Mouse (Mus musculus) lung, postnatal 0 days (tissue): Measurements from ENCODE around the gene Sec11a. TPM values are rescaled to one million over a fixed set of nuclear protein-coding genes. Genes with fewer than 3 reads are reported as not detected.

Experiments used
- ATAC-seq: fragments of 200-750 bp; cut with Nextera tagmentation; 2 replicates; pipeline ENCODE4 v1.8.0; 2017; ENCODE audit warnings: moderate library complexity
- DNase-seq: peaks from one replicate; pipeline ENCODE4 v3.0.0-alpha.2; 2016; ENCODE audit warnings: low spot score
- H3K27ac ChIP-seq: fragments of 300-500 bp; sonication (generic); 2 replicates; pipeline ENCODE4 v1.5.1; 2014; ENCODE audit warnings: antibody characterized with exemption, mild to moderate bottlenecking, low read length, mixed read lengths
- H3K27me3 ChIP-seq: fragments of 300-500 bp; sonication (generic); replicated peaks from 2 replicates; pipeline ENCODE4 v1.6.1; 2014; ENCODE audit warnings: low read length, mixed read lengths; ENCODE audit not compliant: insufficient read depth
- H3K36me3 ChIP-seq: fragments of 300-500 bp; sonication (generic); 2 replicates; pipeline ENCODE4 v1.6.1; 2014; ENCODE audit warnings: low read length, mixed read lengths; ENCODE audit not compliant: insufficient read depth
- H3K4me1 ChIP-seq: fragments of 300-500 bp; sonication (generic); 2 replicates; pipeline ENCODE4 v1.6.1; 2014; ENCODE audit warnings: antibody characterized with exemption, low read depth, low read length, mixed read lengths; ENCODE audit not compliant: insufficient read depth
- H3K4me2 ChIP-seq: fragments of 300-500 bp; sonication (generic); replicated peaks from 2 replicates; pipeline ENCODE4 v1.6.1; 2014; ENCODE audit warnings: low read depth, mild to moderate bottlenecking, low read length, moderate library complexity, mixed read lengths
- H3K4me3 ChIP-seq: fragments of 300-500 bp; sonication (generic); 2 replicates; pipeline ENCODE4 v1.5.1; 2014; ENCODE audit warnings: low read depth, low read length
- H3K9ac ChIP-seq: fragments of 300-500 bp; sonication (generic); replicated peaks from 2 replicates; pipeline ENCODE4 v1.6.1; 2014; ENCODE audit warnings: low read depth, mild to moderate bottlenecking
- H3K9me3 ChIP-seq: fragments of 300-500 bp; sonication (generic); 2 replicates; pipeline ENCODE4 v1.6.1; 2016; ENCODE audit warnings: low read length, mixed read lengths
- CTCF ChIP-seq: IDR thresholded peaks from 2 replicates; pipeline ENCODE4 v1.5.1; 2016; ENCODE audit warnings: antibody characterized with exemption, mild to moderate bottlenecking
- EP300 ChIP-seq: IDR thresholded peaks from 2 replicates; pipeline ENCODE4 v1.6.1; 2016; ENCODE audit warnings: antibody characterized with exemption, mild to moderate bottlenecking, control low read depth
- WGBS: fragments of 180-500 bp; shearing (Covaris S2); extraction: QIAGEN DNeasy Blood & Tissue Kit; methylation state at CpG from one replicate; pipeline ENCODE4 v1.1.7; 2014; 5-methylcytosine and 5-hydroxymethylcytosine counted together
- polyA plus RNA-seq: library from polyadenylated mRNA; unstranded; fragments of >200 nt; fragmentation: Nextera tagmentation; extraction: Ambion mirVana; gene quantifications from 2 replicates; pipeline ENCODE4 v1.2.1, GENCODE M21; 2015

The Sec11a gene
- polyA plus RNA-seq, 1 experiment from 2014 or later: 172 TPM

GRCm38 (mm10) chr7:80865521-80865920 lies 82.1 kb downstream of the Sec11a start:
- Histone ChIP-seq H3K27ac (peak overlapping the region; percentile 51; the same call in 1 of the 2 replicates), H3K4me2 (no peak overlapping the region; the same call in 1 of the 2 replicates), H3K36me3 (no peaks in the 10 kb centered on the region), H3K4me1 (peaks cover 19% of the 10 kb centered on the region), H3K27me3 (no peaks in the 10 kb centered on the region), H3K9ac (no peak overlapping the region), H3K4me3 (no peak overlapping the region), H3K9me3 (no peaks in the 10 kb centered on the region)
- DNase-seq: no peak
- ATAC-seq: no peak
- whole genome bisulfite sequencing: 68% methylated on average over 7 of the region's 7 CpGs
- TF ChIP-seq EP300: no peak
- no peak for TF ChIP-seq CTCF

GRCm38 (mm10) chr7:80864831-80865230 lies 82.7 kb downstream of the Sec11a start:
- ATAC-seq (no peak), DNase-seq (peak; percentile 33)
- WGBS: 47% methylated on average over 8 of the region's 8 CpGs
- H3K27ac ChIP-seq: peak overlapping the region; percentile 51; the same call in 1 of the 2 replicates
- H3K36me3 ChIP-seq: no peaks in the 10 kb centered on the region
- H3K4me2 ChIP-seq: no peak overlapping the region
- TF ChIP-seq EP300 (no peak), CTCF (no peak)
- H3K9ac ChIP-seq: no peak overlapping the region
- H3K4me1 ChIP-seq: peaks cover 19% of the 10 kb centered on the region
- no peaks in the 10 kb centered on the region for H3K27me3 ChIP-seq
- no peak overlapping the region for H3K4me3 ChIP-seq
- H3K9me3 ChIP-seq: no peaks in the 10 kb centered on the region

- Histone ChIP-seq H3K4me2 (no peak overlapping the region), H3K27ac (no peak overlapping the region), H3K4me1 (peaks cover 19% of the 10 kb centered on the region), H3K4me3 (no peak overlapping the region), H3K9me3 (no peaks in the 10 kb centered on the region), H3K36me3 (no peaks in the 10 kb centered on the region), H3K9ac (no peak overlapping the region), H3K27me3 (no peaks in the 10 kb centered on the region)
- 48% methylated on average over 1 of the region's 1 CpGs for WGBS
- ATAC-seq (no peak), DNase-seq (no peak)
- no peak for TF ChIP-seq CTCF
- no peak for TF ChIP-seq EP300
Observed at GRCm38 (mm10) chr7:80864151-80864550, 83.4 kb downstream of the Sec11a start.

- Histone ChIP-seq H3K36me3 (no peaks in the 10 kb centered on the region), H3K4me3 (no peak overlapping the region), H3K4me2 (no peak overlapping the region), H3K9ac (no peak overlapping the region), H3K27ac (no peak overlapping the region), H3K27me3 (no peaks in the 10 kb centered on the region), H3K9me3 (no peaks in the 10 kb centered on the region), H3K4me1 (peaks cover 19% of the 10 kb centered on the region)
- no peak for ATAC-seq
- 81% methylated on average over 5 of the region's 5 CpGs for WGBS
- DNase-seq: no peak
- no peak for TF ChIP-seq CTCF
Observed at GRCm38 (mm10) chr7:80863520-80863919, 84.1 kb downstream of the Sec11a start.

- no peak overlapping the region for H3K27ac ChIP-seq
- no peak overlapping the region for H3K4me3 ChIP-seq
- no peak for TF ChIP-seq CTCF
- TF ChIP-seq EP300: no peak
- no peak overlapping the region for H3K4me2 ChIP-seq
- ATAC-seq: no peak
- H3K36me3 ChIP-seq: no peaks in the 10 kb centered on the region
- no peaks in the 10 kb centered on the region for H3K27me3 ChIP-seq
- whole genome bisulfite sequencing: 91% methylated on average over 2 of the region's 2 CpGs
- H3K9me3 ChIP-seq: no peaks in the 10 kb centered on the region
- H3K9ac ChIP-seq: no peak overlapping the region
- DNase-seq: no peak
- H3K4me1 ChIP-seq: peaks cover 19% of the 10 kb centered on the region
Observed at GRCm38 (mm10) chr7:80862475-80862874, 85.1 kb downstream of the Sec11a start.

- DNase-seq (peak; percentile 98), ATAC-seq (peak; percentile 98)
- WGBS: under 1% methylated on average over 39 of the region's 40 CpGs
- Histone ChIP-seq H3K27me3 (no peaks in the 10 kb centered on the region), H3K36me3 (no peaks in the 10 kb centered on the region), H3K4me3 (peak within 1 kb of the TSS; percentile 84), H3K9ac (peak within 1 kb of the TSS; percentile 66), H3K9me3 (no peaks in the 10 kb centered on the region), H3K4me1 (peaks cover 11% of the 10 kb centered on the region), H3K4me2 (peak within 1 kb of the TSS; percentile 60), H3K27ac (peak within 1 kb of the TSS; percentile 83)
- TF ChIP-seq CTCF: no peak
- no peak for TF ChIP-seq EP300
Observed at GRCm38 (mm10) chr7:80860729-80861274, 86.8 kb downstream of the Sec11a start, which contains the start of gene Zscan2. TSS of gene Zscan2 (plus strand) at chr7:80860920.
